Mouse (Mus musculus): ENCODE measurements around the gene Bank1. TPM values are rescaled to one million over a fixed set of nuclear protein-coding genes. Genes with fewer than 3 reads are reported as not detected.
A peak's percentile ranks its signal among the peaks of the same experiment; 100 is the strongest.
"Not testable (repeated sequence)": the region's sequence is repeated elsewhere in the genome, so short reads cannot be mapped to it uniquely, and the experiment has no call there.

The Bank1 gene
- polyA plus RNA-seq, 1 experiment from 2014 or later = 0.20 TPM

GRCm38 (mm10) chr3:136321936-136322335, 3.9 kb downstream of the Bank1 start:
- H3K36me3 ChIP-seq (replicated peaks) = no peaks in the 10 kb centered on the region
- no peaks in the 10 kb centered on the region for H3K9me3 ChIP-seq
- no peak overlapping the region for H3K4me3 ChIP-seq (replicated peaks)
- 85% methylated on average over 3 of the region's 3 CpGs for WGBS
- no peak overlapping the region for H3K9ac ChIP-seq
- no peak overlapping the region for H3K4me2 ChIP-seq
- H3K4me1 ChIP-seq = no peaks in the 10 kb centered on the region
- H3K27ac ChIP-seq = no peak overlapping the region
- ATAC-seq (ENCODE audit: low FRiP score) = no peak
- no peaks in the 10 kb centered on the region for H3K27me3 ChIP-seq

GRCm38 (mm10) chr3:136308487-136308886, 17.4 kb downstream of the Bank1 start:
- Histone ChIP-seq H3K9me3 (no peaks in the 10 kb centered on the region), H3K27ac (no peak overlapping the region), H3K9ac (no peak overlapping the region), H3K4me2 (no peak overlapping the region), H3K4me1 (no peaks in the 10 kb centered on the region), H3K27me3 (no peaks in the 10 kb centered on the region), H3K36me3 (replicated peaks) (no peaks in the 10 kb centered on the region), H3K4me3 (replicated peaks) (no peak overlapping the region)
- WGBS = 90% methylated on average over 1 of the region's 1 CpGs
- no peak for ATAC-seq (ENCODE audit: low FRiP score)

DNA sequence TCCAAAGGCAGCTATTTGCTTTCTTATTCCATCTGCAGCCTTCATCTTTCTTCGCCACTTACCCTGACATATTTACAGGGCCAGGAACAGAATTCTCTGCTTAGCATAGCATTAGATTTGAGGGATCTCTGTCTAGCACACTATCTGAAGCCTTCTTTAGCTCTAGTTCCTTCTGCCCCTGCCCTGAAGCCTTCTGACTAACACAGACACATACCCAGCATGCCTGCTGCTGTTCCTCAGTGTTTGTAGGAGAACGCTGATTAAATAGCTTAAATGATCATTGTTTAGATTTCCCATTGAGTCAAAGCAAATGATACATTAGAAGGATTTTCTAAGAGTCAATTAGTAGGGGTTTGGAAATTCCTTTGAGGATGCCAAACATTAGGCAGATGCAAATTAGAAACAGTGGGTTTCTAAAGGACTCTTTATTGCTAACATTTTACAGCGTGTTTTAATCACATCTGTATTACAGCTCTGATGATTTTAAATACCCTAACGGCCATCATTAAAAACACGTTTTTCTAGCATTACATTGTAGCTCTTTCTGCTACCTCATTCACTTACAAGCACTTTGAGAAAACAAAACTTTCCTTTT, 19.2 kb downstream of the Bank1 start:
- 45% methylated on average over 5 of the region's 5 CpGs for WGBS
- ATAC-seq (ENCODE audit: low FRiP score) = no peak

GRCm38 (mm10) chr3:136302541-136302940, 23.3 kb downstream of the Bank1 start:
- H3K36me3 ChIP-seq (replicated peaks) = no peaks in the 10 kb centered on the region
- no peaks in the 10 kb centered on the region for H3K9me3 ChIP-seq
- H3K9ac ChIP-seq = no peak overlapping the region
- no peak overlapping the region for H3K4me2 ChIP-seq
- no peaks in the 10 kb centered on the region for H3K4me1 ChIP-seq
- ATAC-seq (ENCODE audit: low FRiP score) = no peak
- 41% methylated on average over 1 of the region's 1 CpGs for WGBS
- H3K4me3 ChIP-seq (replicated peaks) = no peak overlapping the region
- no peak overlapping the region for H3K27ac ChIP-seq
- H3K27me3 ChIP-seq = no peaks in the 10 kb centered on the region

More for the DNA sequence above, 19.2 kb downstream of the Bank1 start:
- no peaks in the 10 kb centered on the region for H3K27me3 ChIP-seq
- no peaks in the 10 kb centered on the region for H3K9me3 ChIP-seq
- H3K36me3 ChIP-seq (replicated peaks) = no peaks in the 10 kb centered on the region
- H3K27ac ChIP-seq = no peak overlapping the region
- H3K9ac ChIP-seq = no peak overlapping the region
- no peak overlapping the region for H3K4me2 ChIP-seq
- H3K4me1 ChIP-seq = no peaks in the 10 kb centered on the region
- H3K4me3 ChIP-seq (replicated peaks) = no peak overlapping the region

- not testable (repeated sequence) for H3K27ac ChIP-seq; H3K27me3 ChIP-seq; ATAC-seq (ENCODE audit: low FRiP score); H3K4me2 ChIP-seq; H3K36me3 ChIP-seq (replicated peaks); H3K9ac ChIP-seq; H3K4me1 ChIP-seq; H3K4me3 ChIP-seq (replicated peaks); H3K9me3 ChIP-seq
- 88% methylated on average over 2 of the region's 2 CpGs for WGBS
These were observed 25.1 kb downstream of the Bank1 start for GRCm38 (mm10) chr3:136300810-136301209.

GRCm38 (mm10) chr3:136297355-136297754, 28.5 kb downstream of the Bank1 start:
- 68% methylated on average over 2 of the region's 2 CpGs for WGBS
- Histone ChIP-seq H3K9ac (no peak overlapping the region), H3K27me3 (no peaks in the 10 kb centered on the region), H3K4me1 (no peaks in the 10 kb centered on the region), H3K9me3 (no peaks in the 10 kb centered on the region), H3K4me2 (no peak overlapping the region), H3K4me3 (replicated peaks) (no peak overlapping the region), H3K36me3 (replicated peaks) (no peaks in the 10 kb centered on the region), H3K27ac (no peak overlapping the region)
- no peak for ATAC-seq (ENCODE audit: low FRiP score)

DNA sequence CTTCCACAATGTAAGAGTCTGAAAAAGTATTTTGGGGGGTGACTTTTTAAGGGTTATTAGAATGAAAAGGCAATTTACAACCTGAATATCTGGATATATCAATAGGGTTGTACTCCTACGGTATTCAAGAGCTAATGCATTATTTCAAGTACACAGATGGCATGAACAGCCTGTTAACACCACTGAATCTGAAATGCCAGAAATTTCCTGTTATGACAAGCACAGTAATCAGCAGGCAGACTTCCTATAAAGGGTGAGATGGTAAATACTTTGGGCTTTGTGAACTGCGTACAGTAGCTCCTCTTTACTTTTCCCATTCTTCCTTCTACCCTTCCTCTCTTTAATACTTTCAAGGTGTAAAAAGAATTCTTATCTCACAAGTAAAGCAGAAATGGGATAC, 30.6 kb downstream of the Bank1 start:
- H3K4me2 ChIP-seq = no peak overlapping the region
- no peaks in the 10 kb centered on the region for H3K4me1 ChIP-seq
- no peaks in the 10 kb centered on the region for H3K9me3 ChIP-seq
- H3K27me3 ChIP-seq = no peaks in the 10 kb centered on the region
- H3K9ac ChIP-seq = no peak overlapping the region
- H3K27ac ChIP-seq = no peak overlapping the region
- 90% methylated on average over 2 of the region's 2 CpGs for WGBS
- ATAC-seq (ENCODE audit: low FRiP score) = 0 out of 2 replicates have a peak, but pooled peaks have one; percentile 30
- no peak overlapping the region for H3K4me3 ChIP-seq (replicated peaks)
- H3K36me3 ChIP-seq (replicated peaks) = no peaks in the 10 kb centered on the region

GRCm38 (mm10) chr3:136287883-136288282, 38.0 kb downstream of the Bank1 start:
- WGBS = 91% methylated on average over 2 of the region's 2 CpGs
- no peak overlapping the region for H3K27ac ChIP-seq
- no peak for ATAC-seq (ENCODE audit: low FRiP score)

DNA sequence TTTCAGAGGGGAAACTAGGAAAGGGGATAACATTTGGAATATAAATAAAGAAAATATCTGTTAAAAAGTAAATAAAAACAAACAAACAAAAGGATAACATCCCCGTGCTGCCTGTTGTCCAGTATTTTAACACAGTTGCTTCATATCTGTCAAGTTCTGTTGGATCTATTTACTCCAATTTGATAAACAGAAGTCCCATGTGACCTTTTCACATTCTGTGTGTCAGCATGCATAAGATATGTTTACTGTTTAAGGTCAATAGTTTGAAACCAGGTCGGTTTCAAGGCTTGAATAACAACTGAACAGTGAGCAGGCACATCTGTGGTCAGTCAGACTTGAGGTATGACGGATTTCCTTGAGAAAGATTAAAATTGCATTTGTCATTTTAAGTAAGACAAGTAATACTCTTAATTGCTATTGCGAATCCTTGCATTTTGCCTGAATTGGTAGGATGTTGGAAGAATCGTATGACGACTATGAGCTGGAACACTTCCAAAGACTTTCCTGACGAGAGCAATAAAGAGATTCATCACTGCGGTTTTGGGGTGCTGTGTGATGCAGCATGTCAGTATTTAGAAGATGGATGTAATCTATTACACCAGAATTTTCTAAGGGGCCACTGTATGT, 60.8 kb downstream of the Bank1 start:
- ATAC-seq (ENCODE audit: low FRiP score) = no peak
- Histone ChIP-seq H3K36me3 (replicated peaks) (no peaks in the 10 kb centered on the region), H3K27me3 (no peaks in the 10 kb centered on the region), H3K9me3 (no peaks in the 10 kb centered on the region), H3K4me2 (no peak overlapping the region), H3K4me1 (no peaks in the 10 kb centered on the region), H3K27ac (no peak overlapping the region), H3K4me3 (replicated peaks) (no peak overlapping the region), H3K9ac (no peak overlapping the region)
- 89% methylated on average over 8 of the region's 8 CpGs for WGBS

More at GRCm38 (mm10) chr3:136287883-136288282, 38.0 kb downstream of the Bank1 start:
- Histone ChIP-seq H3K27me3 (no peaks in the 10 kb centered on the region), H3K4me1 (no peaks in the 10 kb centered on the region), H3K9me3 (no peaks in the 10 kb centered on the region), H3K9ac (no peak overlapping the region), H3K36me3 (replicated peaks) (no peaks in the 10 kb centered on the region), H3K4me3 (replicated peaks) (no peak overlapping the region), H3K4me2 (no peak overlapping the region)

DNA sequence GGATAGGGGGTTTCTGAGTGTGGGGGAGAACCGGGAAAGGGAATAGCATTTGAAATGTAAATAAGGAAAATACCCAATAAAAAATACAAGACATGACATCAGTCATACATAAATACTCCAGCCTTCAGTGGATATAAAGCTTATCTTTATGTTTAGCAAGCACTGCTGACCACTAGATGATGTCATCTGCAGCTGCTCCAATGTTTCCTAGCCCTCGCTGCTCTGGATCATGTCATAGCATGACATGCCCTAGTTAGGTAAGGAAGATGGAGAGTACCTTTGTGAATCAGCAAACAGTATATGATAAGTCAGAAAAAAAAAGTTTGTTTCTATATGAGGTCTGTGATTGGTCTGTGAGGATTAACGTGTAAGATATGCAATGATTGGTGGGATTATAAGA, 68.1 kb downstream of the Bank1 start:
- Histone ChIP-seq H3K4me2 (no peak overlapping the region), H3K9me3 (no peaks in the 10 kb centered on the region), H3K4me3 (replicated peaks) (no peak overlapping the region), H3K9ac (no peak overlapping the region), H3K36me3 (replicated peaks) (no peaks in the 10 kb centered on the region), H3K4me1 (no peaks in the 10 kb centered on the region), H3K27me3 (no peaks in the 10 kb centered on the region), H3K27ac (no peak overlapping the region)
- WGBS = 89% methylated on average over 3 of the region's 3 CpGs
- ATAC-seq (ENCODE audit: low FRiP score) = no peak

DNA sequence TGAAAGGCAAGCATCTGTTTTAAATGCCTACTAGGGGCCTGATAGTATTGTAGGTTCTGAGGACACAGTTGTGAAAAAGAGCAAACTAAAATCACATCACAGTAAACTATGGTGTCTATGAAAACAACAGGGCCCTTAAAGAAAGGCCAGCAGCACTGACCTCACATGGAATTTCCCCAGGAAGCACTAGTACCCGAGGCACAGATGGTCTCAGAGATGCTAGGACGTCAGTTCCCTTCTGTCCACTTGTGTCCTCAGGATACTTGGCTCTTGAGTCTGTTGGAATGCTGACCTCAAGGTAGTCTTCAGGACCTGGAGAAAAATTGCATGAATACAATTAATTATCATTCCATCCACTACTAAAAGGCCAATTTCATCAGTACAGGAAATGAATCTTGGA, 71.2 kb downstream of the Bank1 start:
- H3K27me3 ChIP-seq = no peaks in the 10 kb centered on the region
- ATAC-seq (ENCODE audit: low FRiP score) = no peak
- H3K27ac ChIP-seq = no peak overlapping the region
- H3K9ac ChIP-seq = no peak overlapping the region
- H3K4me2 ChIP-seq = no peak overlapping the region
- H3K9me3 ChIP-seq = no peaks in the 10 kb centered on the region
- no peak overlapping the region for H3K4me3 ChIP-seq (replicated peaks)
- no peaks in the 10 kb centered on the region for H3K36me3 ChIP-seq (replicated peaks)
- no peaks in the 10 kb centered on the region for H3K4me1 ChIP-seq
- WGBS = 73% methylated on average over 2 of the region's 2 CpGs

DNA sequence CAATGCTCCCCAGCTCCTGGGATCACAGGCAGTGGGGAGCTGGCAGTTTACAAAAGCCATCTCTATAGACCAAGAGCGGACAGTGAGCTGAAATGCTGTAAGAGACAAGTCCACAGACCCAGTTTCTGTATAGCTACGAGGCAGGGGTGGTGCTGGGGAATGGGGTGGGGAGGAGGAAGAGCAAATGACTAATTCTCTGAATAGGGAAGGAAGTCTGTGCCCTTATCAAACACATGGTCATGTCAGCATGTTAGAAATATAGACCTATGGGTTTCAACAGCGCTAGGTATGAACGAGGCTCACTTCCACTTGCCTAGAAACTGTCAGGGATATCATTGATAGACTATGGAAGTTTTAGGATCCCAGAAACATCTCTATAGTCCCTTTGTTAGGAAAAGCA, 73.0 kb downstream of the Bank1 start:
- 80% methylated on average over 4 of the region's 4 CpGs for WGBS
- H3K4me2 ChIP-seq = no peak overlapping the region

GRCm38 (mm10) chr3:136251578-136251977, 74.3 kb downstream of the Bank1 start:
- Histone ChIP-seq H3K9ac (no peak overlapping the region), H3K27me3 (no peaks in the 10 kb centered on the region), H3K27ac (no peak overlapping the region), H3K4me1 (no peaks in the 10 kb centered on the region), H3K4me2 (no peak overlapping the region), H3K36me3 (replicated peaks) (no peaks in the 10 kb centered on the region), H3K9me3 (no peaks in the 10 kb centered on the region), H3K4me3 (replicated peaks) (no peak overlapping the region)
- ATAC-seq (ENCODE audit: low FRiP score) = no peak
- WGBS = 90% methylated on average over 4 of the region's 4 CpGs

More for the DNA sequence above, 73.0 kb downstream of the Bank1 start:
- no peak for ATAC-seq (ENCODE audit: low FRiP score)
- Histone ChIP-seq H3K9me3 (no peaks in the 10 kb centered on the region), H3K9ac (no peak overlapping the region), H3K36me3 (replicated peaks) (no peaks in the 10 kb centered on the region), H3K27me3 (no peaks in the 10 kb centered on the region), H3K4me1 (no peaks in the 10 kb centered on the region), H3K4me3 (replicated peaks) (no peak overlapping the region), H3K27ac (no peak overlapping the region)

Data from forebrain, embryonic 12.5 days (tissue).